Mouse (Mus musculus): ENCODE data around the gene Prkca.

DNA sequence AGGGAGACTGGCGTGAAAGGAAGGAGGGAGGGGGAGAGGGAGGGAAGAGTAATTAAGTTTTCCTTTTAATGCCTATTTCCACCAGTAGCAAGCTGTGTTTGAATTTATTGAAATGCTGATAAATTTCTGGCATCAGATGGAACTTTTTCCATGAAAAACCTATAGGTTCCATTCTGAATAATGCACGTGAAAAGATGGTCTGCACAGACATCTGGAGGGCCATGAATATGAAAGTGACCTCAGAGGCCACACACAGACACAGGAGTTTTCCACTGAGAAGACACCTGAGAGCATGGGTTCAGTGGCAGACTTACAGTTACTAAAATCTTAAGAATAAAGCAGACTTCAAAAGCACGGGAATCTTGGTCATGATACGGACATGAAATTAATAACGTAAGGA, 54.5 kb downstream of the Prkca start:
- TF ChIP-seq CTCF (IDR thresholded peaks at IDR 0.05; ENCODE audit: control insufficient read depth, insufficient read depth, insufficient read length) (no peak), FOSL1 (IDR thresholded peaks at IDR 0.05; ENCODE audit: insufficient read depth, low read length, poor library complexity, severe bottlenecking) (no peak), MAX (IDR thresholded peaks at IDR 0.05) (no peak)
